Mouse (Mus musculus): Measurements from ENCODE around the gene Nkd2.

Gene Nkd2

DNA sequence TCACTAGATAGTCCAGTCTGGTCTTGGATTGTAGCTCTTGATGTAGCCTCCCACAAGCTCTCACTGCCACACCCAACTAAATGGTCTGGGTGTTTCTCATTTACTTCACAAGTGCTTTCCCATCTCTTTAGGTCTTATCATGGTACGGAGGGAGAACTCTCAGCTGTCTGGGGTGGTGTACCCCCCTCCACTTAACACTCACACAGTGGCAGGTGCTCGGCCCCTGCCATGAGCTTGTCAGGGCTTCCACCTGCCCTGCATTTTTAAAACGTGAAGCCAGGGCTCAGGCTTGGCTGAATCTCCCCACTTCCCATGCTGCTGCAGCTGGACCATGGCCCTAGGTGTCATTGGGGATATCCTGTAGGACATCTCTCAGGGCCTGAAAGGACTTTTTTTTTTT is 28.5 kb downstream of the Nkd2 start:
- in situ Hi-C loops (cut with MseI, MboI) = no loop called here

DNA sequence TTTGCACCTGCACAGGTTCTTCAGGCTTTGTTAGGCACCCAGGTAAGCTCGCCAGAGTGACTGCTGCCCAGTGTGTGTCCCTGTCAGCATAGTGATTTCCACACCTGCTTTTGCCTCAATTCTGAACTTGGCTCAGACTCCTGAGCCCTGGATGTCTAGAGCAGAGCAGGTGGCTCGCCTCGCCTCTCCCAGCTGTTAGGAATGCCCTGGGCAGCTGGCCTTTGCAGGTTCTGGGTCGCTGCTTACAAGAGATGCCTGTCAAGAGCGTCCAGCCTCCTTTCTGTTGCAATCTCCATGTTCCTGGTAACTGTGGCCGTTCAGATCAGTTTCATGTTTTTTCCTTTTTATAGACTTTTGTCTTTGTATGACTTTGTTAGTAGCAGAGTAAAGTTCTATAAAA is 31.1 kb downstream of the Nkd2 start:
- in situ Hi-C loops (cut with MseI, MboI) = no loop called here

DNA sequence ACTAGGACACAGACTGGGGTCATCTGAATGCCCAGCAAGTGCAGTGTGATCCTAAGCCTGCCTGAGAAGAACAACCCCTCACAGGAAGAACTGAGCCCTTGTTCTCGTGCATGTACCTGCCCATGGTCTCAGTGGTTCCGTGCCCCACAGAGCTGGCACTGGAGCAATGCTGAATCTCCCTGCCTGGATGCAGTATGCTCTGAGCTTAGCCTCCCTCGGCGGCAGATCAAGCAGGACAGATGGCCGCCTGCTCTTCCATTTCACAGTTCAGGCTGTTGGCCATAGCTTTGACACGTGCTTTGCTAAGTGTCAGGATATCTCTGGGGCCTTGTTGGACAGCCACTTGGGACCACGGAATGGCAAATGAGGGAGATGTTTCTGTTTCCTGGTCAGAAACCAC is 33.2 kb downstream of the Nkd2 start:
- in situ Hi-C loops (cut with MseI, MboI) = no loop called here

DNA sequence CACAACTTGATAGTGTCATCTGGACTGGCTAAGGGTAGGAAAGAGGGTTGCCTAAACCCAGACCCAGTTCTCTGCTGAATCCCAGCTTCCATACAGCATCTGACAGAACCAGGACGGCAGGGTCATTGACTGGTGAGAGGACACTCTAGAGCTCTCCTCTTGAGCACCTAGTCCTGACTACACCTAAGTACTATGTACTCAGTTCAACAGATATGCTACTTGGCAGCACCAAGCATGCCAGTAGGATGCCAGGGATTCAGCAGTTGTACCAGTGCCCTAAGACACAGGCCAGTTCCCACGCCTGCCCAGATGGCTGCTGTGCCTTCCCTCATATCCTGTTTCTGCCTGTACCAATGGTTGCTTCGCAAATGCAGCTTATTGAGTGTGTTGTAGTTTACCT is 34.5 kb downstream of the Nkd2 start:
- in situ Hi-C loops (cut with MseI, MboI) = no loop called here

DNA sequence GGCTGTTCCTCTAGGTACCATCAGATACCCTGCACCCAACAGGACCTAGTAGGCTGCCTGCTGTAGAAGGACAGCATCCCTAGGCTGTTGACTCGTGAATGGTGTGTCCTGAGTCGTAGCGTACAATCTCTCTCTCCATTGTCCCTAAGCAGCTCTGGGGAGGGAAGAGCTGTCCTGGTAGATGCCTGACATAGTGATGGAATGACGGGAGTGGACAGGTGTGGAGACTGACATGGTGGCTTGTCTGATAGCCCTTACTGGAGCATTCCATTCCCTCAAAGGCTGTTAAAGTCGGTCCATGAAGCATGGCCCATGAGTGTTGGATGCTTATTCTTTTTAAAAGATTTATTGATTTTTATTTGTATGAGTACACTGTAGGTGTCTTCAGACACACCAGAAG is 42.5 kb downstream of the Nkd2 start:
- in situ Hi-C loops (cut with MseI, MboI) = no loop called here

DNA sequence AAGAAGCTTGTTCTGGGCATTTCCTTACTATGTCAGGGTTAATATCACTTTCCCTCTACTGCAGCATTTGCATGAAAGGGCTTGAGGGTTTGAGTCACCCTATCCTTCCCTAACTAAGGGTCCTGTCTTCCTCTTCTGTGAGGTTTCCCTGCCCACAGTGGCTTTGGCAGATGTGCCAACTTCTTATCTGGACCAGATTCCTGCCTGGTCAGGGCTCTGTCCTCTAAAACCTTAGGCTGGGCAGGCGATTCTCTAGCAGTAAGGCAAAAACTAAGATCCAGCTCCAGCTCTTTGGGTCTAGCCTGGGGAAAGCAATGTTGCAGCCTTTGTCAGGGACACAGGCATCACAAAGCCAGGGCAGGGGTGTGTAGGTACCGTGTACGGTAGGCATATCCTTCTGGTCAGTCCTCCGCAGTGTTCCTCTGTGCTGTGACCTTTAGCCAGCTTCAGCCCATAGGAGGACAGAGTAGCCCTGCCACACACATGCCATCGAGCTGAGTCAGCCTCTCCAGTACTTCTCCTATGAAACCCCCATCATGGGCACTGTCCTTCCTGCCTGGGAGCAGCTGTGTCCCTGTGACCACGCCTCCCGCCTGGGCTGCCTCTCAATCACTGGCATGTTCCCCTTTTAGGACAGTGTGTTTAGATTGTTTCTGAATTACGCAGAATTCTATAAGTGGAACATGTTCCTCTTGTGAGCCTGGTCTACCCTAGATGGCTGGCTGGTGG is 43.8 kb downstream of the Nkd2 start:
- in situ Hi-C loops (cut with MseI, MboI) = no loop called here

DNA sequence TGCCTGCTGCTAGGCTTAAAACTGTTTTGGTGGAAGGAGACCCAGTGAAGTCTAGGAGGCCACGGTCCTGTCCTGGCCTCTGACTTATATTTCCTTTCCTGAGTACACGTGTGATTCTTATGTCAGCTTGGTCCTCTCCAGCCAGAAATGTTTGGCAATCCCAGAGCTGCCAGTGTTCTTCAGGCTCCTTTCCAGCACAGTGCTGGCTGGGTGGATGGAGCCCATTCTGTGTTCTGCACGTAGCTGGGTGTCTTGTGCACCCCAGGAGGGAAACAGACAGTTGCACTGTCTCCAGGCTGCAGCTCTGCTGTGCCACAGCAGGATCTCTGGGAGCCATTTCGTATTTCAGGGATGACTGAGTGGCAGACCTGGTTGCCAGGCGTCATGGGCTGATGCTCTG is 48.3 kb downstream of the Nkd2 start:
- in situ Hi-C loops (cut with MseI, MboI) = no loop called here

DNA sequence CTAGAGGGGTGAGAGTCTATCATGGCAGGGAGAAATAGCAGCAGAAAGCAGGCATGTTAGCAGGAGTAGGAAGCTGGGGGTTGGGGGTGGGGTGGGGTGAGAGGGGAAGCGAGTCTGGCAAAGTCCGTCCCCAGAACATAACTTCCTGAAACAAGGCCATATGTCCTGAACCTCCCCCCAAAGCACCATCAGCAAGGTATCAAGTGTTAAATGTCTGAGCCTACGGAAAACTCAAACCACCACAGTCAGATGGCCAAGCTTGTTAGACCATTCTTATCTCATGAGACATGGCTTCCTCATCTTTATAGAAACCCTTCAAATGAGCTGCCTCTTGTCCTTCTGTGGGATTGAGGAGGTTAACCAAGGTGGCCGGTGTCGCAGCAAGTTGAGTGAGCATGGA is 54.3 kb downstream of the Nkd2 start:
- in situ Hi-C loops (cut with MseI, MboI) = no loop called here

DNA sequence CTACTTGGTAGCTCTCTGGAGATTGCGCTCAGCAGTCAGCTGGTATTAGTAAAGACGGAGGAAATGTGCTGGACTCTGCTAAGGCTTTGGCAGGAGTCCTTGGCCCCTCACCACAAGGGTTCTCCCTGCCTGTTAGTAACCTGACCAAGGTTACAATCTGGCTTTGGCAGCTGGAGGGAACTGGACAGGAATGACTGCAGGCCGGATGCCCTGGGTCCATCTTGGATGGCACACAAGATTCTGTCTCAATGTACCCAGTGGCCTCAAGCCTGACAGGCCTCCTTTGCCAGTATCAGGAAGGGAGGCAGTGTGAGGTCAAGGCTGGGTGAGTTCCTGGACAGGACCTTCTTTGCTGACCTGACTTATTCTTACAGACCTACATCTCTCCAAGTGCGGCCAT is 55.3 kb downstream of the Nkd2 start:
- in situ Hi-C loops (cut with MseI, MboI) = no loop called here

DNA sequence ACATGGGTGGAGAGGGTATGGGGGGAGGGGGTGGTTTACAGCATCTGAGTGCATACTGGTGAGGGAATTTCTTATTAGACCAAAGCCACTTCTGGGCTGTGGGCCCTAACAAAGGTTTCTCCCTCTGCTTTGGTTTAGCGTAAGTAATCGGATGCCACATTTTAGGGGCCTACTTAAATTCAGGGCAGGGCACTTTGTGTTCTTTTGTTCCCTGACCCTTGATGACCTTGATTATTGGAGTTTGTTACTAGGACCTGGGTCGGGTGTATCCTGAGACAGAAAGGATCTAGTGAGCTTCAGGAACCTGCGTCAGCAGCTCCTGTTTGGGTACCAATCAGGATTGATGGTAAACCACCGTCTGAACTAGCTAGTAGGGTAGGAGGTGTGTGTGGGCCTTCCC is 64.9 kb downstream of the Nkd2 start:
- in situ Hi-C loops (cut with MseI, MboI) = no loop called here

DNA sequence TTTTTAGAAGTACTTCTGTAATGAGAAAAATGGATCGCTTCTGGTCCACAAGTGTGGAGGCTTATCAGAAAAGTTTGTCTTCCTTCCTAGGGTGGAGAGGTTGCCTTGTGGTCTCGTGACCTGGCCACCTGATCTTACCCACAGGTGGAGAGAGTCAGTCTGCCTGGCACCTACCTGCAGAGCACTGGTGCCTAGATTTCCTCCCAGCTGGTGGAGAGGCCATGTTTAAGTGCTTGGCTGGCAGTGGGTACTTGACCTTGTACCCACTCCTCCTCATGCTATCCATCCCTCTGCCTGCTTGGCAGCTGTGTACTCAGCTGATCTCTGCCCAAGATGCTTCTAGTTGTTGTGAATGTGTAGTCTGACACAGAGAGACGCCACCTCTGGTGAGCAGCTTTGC is 69.9 kb downstream of the Nkd2 start:
- in situ Hi-C loops (cut with MseI, MboI) = no loop called here

DNA sequence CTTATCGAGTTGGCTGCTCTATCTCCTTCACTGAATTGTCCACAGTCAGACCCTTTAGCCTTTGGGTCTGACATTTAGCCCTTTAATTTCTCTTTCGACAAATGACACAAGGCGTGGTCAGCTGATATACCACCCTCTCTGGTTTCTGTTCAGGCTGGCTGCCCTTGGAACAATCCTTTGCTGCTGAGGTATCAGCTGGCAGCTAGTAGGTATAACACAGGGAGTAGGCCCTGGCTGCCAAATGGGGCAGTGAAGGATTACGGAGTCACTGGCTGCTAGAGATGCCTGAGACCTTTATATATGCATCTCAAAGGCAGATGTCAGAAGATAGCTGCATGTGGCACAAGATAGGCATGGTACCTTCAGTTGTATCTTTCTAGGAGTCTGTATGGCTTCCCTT is 71.6 kb downstream of the Nkd2 start:
- in situ Hi-C loops (cut with MseI, MboI) = no loop called here

DNA sequence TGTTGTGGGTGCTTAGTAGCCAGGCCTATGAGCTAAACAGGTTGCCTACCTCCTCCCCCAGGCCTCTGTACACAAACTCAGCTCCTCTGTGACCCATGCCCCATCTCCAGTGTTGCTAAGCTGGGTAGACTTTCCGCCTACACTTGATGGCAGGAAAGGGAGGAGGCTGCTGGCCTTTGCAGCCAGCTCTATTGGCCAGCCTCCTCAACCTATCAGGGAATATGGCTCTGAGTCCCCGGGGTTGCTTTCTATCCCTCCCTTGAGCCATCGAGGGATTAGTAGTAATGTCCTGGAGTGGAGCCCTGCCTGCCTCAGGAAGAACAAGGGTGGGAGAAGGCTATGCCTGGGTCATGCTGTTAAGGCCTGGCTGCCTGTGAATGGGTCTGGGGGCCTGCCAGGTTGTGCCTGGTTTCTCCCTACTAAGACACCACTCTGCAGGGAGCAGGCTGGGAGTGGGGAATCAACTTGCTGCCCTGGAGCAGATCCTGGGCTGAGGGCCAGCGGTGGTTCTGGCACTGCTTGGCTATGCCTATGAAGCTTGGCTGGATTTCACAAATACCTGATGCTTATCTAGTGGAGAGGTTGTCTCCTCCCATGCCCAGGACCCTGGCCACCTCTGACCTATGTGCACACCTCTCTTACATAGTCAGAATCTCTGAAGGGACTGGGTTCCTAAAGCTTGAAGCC is 73.8 kb downstream of the Nkd2 start:
- in situ Hi-C loops (cut with MseI, MboI) = no loop called here

DNA sequence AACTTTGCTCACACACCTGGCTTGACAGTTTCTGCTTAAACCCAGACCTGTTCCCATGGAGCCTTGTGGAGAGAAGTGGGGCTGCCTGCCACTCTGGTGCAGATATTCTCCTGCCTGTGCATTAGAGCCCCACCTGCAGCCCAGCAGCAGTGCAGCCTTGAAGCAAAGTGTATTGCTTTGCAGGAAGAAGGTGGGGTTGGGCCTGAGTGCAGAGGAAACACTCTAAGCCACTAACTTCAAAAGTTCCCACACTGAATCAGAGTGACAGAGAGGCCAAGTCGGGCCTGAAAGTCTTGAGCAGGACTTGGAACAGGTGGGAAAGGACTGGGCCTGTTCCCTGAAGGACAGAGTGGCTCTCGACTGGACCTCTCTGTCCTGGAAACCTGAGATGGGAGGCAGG is 74.8 kb downstream of the Nkd2 start:
- in situ Hi-C loops (cut with MseI, MboI) = no loop called here

DNA sequence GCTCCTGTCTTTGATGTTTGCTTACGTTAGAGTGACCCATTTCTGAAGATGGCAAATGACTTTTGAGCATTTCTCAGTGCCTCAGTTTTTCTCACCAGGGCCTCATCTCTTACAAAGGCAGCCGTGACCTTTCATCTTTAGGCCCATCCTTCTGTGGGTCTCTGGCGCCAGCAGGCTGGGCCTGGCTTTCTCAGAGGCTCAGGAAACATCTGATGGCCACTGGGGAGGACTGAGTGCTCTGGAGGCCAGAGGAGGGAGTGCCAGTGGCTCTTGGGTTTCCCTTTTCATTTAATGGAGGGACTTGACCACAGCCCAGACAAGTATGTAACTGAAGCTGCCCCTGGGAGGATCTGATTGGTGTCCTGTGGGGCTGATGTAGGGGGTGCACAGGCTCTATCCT is 76.3 kb downstream of the Nkd2 start:
- in situ Hi-C loops (cut with MseI, MboI) = no loop called here

DNA sequence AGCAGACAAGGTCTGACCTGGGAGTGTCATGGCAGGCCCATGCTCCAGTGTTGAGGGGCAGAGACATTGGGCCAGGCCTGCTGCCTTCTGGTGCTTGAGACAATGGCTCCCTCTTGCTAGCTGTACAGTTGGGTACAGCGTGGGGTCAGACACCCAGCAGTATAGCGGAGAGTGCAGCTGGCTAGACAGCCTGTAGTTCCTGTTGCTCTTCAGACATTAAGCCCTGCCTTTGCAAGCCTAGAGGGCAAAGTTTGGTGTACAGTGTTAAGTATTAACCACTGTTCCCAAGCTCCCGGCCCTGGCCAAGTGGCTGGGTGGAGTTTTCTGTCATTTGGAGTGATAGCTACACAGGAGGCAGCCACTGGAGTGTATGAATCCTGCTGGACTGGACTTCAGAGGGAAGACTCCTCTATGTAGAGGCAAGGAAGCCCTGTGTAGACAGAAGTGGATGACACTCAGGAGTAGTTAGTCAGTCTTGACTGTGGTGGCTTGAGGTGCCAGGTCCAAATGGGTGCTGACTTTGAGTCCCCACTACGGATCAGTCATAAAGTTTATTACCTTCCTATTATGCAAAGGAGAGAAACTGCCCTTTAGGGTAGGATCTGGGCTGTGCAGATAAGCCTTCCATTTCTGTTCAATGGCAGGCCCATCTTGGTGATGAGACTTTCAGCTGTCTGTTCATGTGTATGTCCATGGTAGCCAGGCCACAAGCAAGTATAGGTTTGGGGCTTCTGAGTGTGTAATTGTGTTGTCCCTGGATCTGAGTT is 77.3 kb downstream of the Nkd2 start:
- in situ Hi-C loops (cut with MseI, MboI) = no loop called here
